Mouse (Mus musculus) MEL (cell line): ENCODE results near the gene Limch1. TPM values are rescaled to one million over a fixed set of nuclear protein-coding genes. Genes with fewer than 3 reads are reported as not detected.

Experiments used
- DNase-seq: peaks from one replicate; pipeline ENCODE4 v3.0.0; 2011; ENCODE audit warnings: low read depth, low spot score
- H3K27ac ChIP-seq: 2 replicates; pipeline ENCODE4 v1.5.1; 2012; ENCODE audit warnings: low read depth, mild to moderate bottlenecking, control low read depth, low read length, moderate library complexity; ENCODE audit not compliant: control insufficient read depth
- H3K27me3 ChIP-seq, 2 experiments: fragments of 150-350 bp in 1 of 2; sonication (generic) in 1 of 2; 2 replicates each; pipeline ENCODE4 v1.6.1; 2012; ENCODE audit warnings: low read length in 2 of 2, mild to moderate bottlenecking in 2 of 2, improper control_type of control experiment in 1 of 2, moderate library complexity in 1 of 2; ENCODE audit not compliant: insufficient read depth in 2 of 2, control insufficient read depth in 1 of 2
- H3K36me3 ChIP-seq, 2 experiments: 2 replicates each; pipeline ENCODE4 v1.6.1; 2012 to 2014; ENCODE audit warnings: low read length in 2 of 2, improper control_type of control experiment in 1 of 2, inconsistent platforms in 1 of 2, mild to moderate bottlenecking in 1 of 2; ENCODE audit not compliant: insufficient read depth in 2 of 2, control insufficient read depth in 1 of 2
- H3K4me1 ChIP-seq, 2 experiments: fragments of 150-350 bp in 1 of 2; sonication (generic) in 1 of 2; 2 replicates each; pipeline ENCODE4 v1.6.1; 2012; ENCODE audit warnings: low read length in 2 of 2, improper control_type of control experiment in 1 of 2, mild to moderate bottlenecking in 1 of 2; ENCODE audit not compliant: insufficient read depth in 2 of 2, control insufficient read depth in 1 of 2
- H3K4me3 ChIP-seq, 2 experiments: fragments of 150-350 bp in 1 of 2; sonication (generic) in 1 of 2; 2 replicates each; pipeline ENCODE4 v1.5.1; 2012; ENCODE audit warnings: low read depth in 2 of 2, low read length in 2 of 2, mild to moderate bottlenecking in 2 of 2, moderate library complexity in 2 of 2, control low read depth in 1 of 2, improper control_type of control experiment in 1 of 2; ENCODE audit not compliant: control insufficient read depth in 1 of 2, insufficient read depth in 1 of 2
- H3K79me2 ChIP-seq: 2 replicates; pipeline ENCODE4 v1.6.1; 2012; ENCODE audit warnings: mild to moderate bottlenecking, low read length, moderate library complexity; ENCODE audit not compliant: control insufficient read depth, poor library complexity, insufficient read depth
- H3K9ac ChIP-seq: 2 replicates; pipeline ENCODE4 v1.6.1; 2012; ENCODE audit warnings: low read depth, mild to moderate bottlenecking, control low read depth, low read length, moderate library complexity; ENCODE audit not compliant: control insufficient read depth, poor library complexity, severe bottlenecking
- H3K9me3 ChIP-seq: fragments of 150-350 bp; sonication (generic); replicated peaks from 2 replicates; pipeline ENCODE4 v1.6.1; 2012; ENCODE audit warnings: mild to moderate bottlenecking, low read length, improper control_type of control experiment, moderate library complexity; ENCODE audit not compliant: insufficient read depth
- BHLHE40 ChIP-seq: IDR thresholded peaks from 2 replicates; pipeline ENCODE4 v1.6.1; 2012; ENCODE audit warnings: low read depth, mild to moderate bottlenecking, inconsistent platforms, low read length, improper control_type of control experiment, borderline replicate concordance
- CHD2 ChIP-seq: IDR thresholded peaks from 2 replicates; pipeline ENCODE4 v1.6.1; 2011; ENCODE audit warnings: low read length, improper control_type of control experiment
- EP300 ChIP-seq, 2 experiments: IDR thresholded peaks; 2 replicates each; pipeline ENCODE4 v1.6.1; 2011; ENCODE audit warnings: improper control_type of control experiment in 2 of 2, low read length in 2 of 2, low read depth in 1 of 2, mild to moderate bottlenecking in 1 of 2
- ETS1 ChIP-seq: IDR thresholded peaks from 2 replicates; pipeline ENCODE4 v1.6.1; 2012; ENCODE audit warnings: low read depth, mild to moderate bottlenecking, inconsistent platforms, low read length, improper control_type of control experiment, moderate library complexity
- GABPA ChIP-seq: IDR thresholded peaks from 2 replicates; pipeline ENCODE4 v1.6.1; 2012; ENCODE audit warnings: low read depth, mild to moderate bottlenecking, inconsistent platforms, low read length, improper control_type of control experiment, moderate library complexity
- GATA1 ChIP-seq: IDR thresholded peaks from 2 replicates; pipeline ENCODE4 v1.6.1; 2011; ENCODE audit warnings: low read depth, low read length, improper control_type of control experiment
- MAX ChIP-seq: IDR thresholded peaks from 2 replicates; pipeline ENCODE4 v1.6.1; 2011; ENCODE audit warnings: low read length, improper control_type of control experiment
- MEF2A ChIP-seq: IDR thresholded peaks from 2 replicates; pipeline ENCODE4 v1.6.1; 2014; ENCODE audit warnings: low read depth, mild to moderate bottlenecking, inconsistent platforms, low read length, improper control_type of control experiment; ENCODE audit not compliant: poor library complexity, insufficient replicate concordance, severe bottlenecking; ENCODE audit errors: extremely low read depth
- MXI1 ChIP-seq: IDR thresholded peaks from 2 replicates; pipeline ENCODE4 v1.6.1; 2011; ENCODE audit warnings: mild to moderate bottlenecking, low read depth, low read length, improper control_type of control experiment
- MYB ChIP-seq: IDR thresholded peaks from 2 replicates; pipeline ENCODE4 v1.6.1; 2011; ENCODE audit warnings: mild to moderate bottlenecking, low read depth, low read length, improper control_type of control experiment
- MYC ChIP-seq: IDR thresholded peaks from 2 replicates; pipeline ENCODE4 v1.6.1; 2011; ENCODE audit warnings: low read depth, mild to moderate bottlenecking, low read length, improper control_type of control experiment, moderate library complexity
- NELFE ChIP-seq: IDR thresholded peaks from 2 replicates; pipeline ENCODE4 v1.6.1; 2011; ENCODE audit warnings: low read depth, low read length, improper control_type of control experiment
- NRF1 ChIP-seq: IDR thresholded peaks from 2 replicates; pipeline ENCODE4 v1.6.1; 2014; ENCODE audit warnings: low read depth, mild to moderate bottlenecking, inconsistent platforms, low read length, improper control_type of control experiment, moderate library complexity; ENCODE audit not compliant: poor library complexity, insufficient read depth, severe bottlenecking
- POLR2AphosphoS2 ChIP-seq: IDR thresholded peaks from 2 replicates; pipeline ENCODE4 v1.6.1; 2011; ENCODE audit warnings: low read length, improper control_type of control experiment
- RAD21 ChIP-seq: IDR thresholded peaks from 2 replicates; pipeline ENCODE4 v1.6.1; 2011; ENCODE audit warnings: mild to moderate bottlenecking, low read depth, low read length, improper control_type of control experiment
- RCOR1 ChIP-seq: IDR thresholded peaks from 2 replicates; pipeline ENCODE4 v1.6.1; 2012; ENCODE audit warnings: low read depth, mild to moderate bottlenecking, inconsistent platforms, low read length, improper control_type of control experiment
- SIN3A ChIP-seq: IDR thresholded peaks from 2 replicates; pipeline ENCODE4 v1.6.1; 2012; ENCODE audit warnings: low read length, improper control_type of control experiment, inconsistent platforms
- SMC3 ChIP-seq: IDR thresholded peaks from 2 replicates; pipeline ENCODE4 v1.6.1; 2011; ENCODE audit warnings: low read depth, low read length, improper control_type of control experiment
- TAL1 ChIP-seq: IDR thresholded peaks from 2 replicates; pipeline ENCODE4 v1.6.1; 2012; ENCODE audit warnings: mild to moderate bottlenecking, inconsistent platforms, low read length, moderate library complexity, mixed read lengths
- TBP ChIP-seq: IDR thresholded peaks from 2 replicates; pipeline ENCODE4 v1.8.0; 2011; ENCODE audit warnings: low read depth, low read length, improper control_type of control experiment
- TCF12 ChIP-seq: IDR thresholded peaks from 2 replicates; pipeline ENCODE4 v1.6.1; 2014; ENCODE audit warnings: low read depth, mild to moderate bottlenecking, inconsistent platforms, low read length, improper control_type of control experiment, moderate library complexity
- ZC3H11A ChIP-seq: IDR thresholded peaks from 2 replicates; pipeline ENCODE4 v1.6.1; 2012; ENCODE audit warnings: low read depth, mild to moderate bottlenecking, inconsistent platforms, low read length, improper control_type of control experiment
- ZKSCAN1 ChIP-seq: IDR thresholded peaks from 2 replicates; pipeline ENCODE4 v1.6.1; 2012; ENCODE audit warnings: low read depth, mild to moderate bottlenecking, inconsistent platforms, low read length, improper control_type of control experiment, moderate library complexity
- ZMIZ1 ChIP-seq: IDR thresholded peaks from 2 replicates; pipeline ENCODE4 v1.6.1; 2012; ENCODE audit warnings: low read depth, mild to moderate bottlenecking, inconsistent platforms, low read length, improper control_type of control experiment, moderate library complexity
- polyA plus RNA-seq, 2 experiments: library from polyadenylated mRNA; stranded (reverse) in 1 of 2; unstranded in 1 of 2; fragments of >175 nt in 1 of 2; fragments of >200 nt in 1 of 2; gene quantifications; 2 replicates each; pipeline versions ENCODE4 v1.2.1 to v1.2.4; 2012; ENCODE audit warnings: low replicate concordance in 2 of 2, low read depth in 1 of 2; ENCODE audit not compliant: insufficient read length in 2 of 2, insufficient read depth in 1 of 2, missing spikeins in 1 of 2
- total RNA-seq: library from RNA; depleted of rRNA; stranded (reverse); fragments of 300-350 nt; gene quantifications from 2 replicates; pipeline ENCODE4 v1.2.3, GENCODE M21; 2012

Limch1 gene
- total and polyA plus RNA-seq, 3 experiments, result not detected

GRCm38 (mm10) chr5:66953971-66954644 lies 208.5 kb downstream of the Limch1 start:
- H3K27me3 ChIP-seq, result no peaks in the 10 kb centered on the region
- DNase-seq, result no peak
- no peaks in the 10 kb centered on the region for H3K4me1 ChIP-seq
- H3K27ac ChIP-seq, result no peak overlapping the region
- no peaks in the 10 kb centered on the region for H3K79me2 ChIP-seq
- no peak for TF ChIP-seq MXI1
- no peak for TF ChIP-seq MYC
- no peak for TF ChIP-seq TBP
- TF ChIP-seq CHD2, result no peak
- TF ChIP-seq EP300 (IDR thresholded peaks at IDR 0.05; ENCODE audit: low read depth in 1 of 2, low read length in 2 of 2), result no peak
- TF ChIP-seq BHLHE40, result no peak
- no peak for TF ChIP-seq ETS1
- TF ChIP-seq TCF12, result no peak
- TF ChIP-seq GABPA, result no peak
- H3K9ac ChIP-seq, result no peak overlapping the region
- no peaks in the 10 kb centered on the region for H3K9me3 ChIP-seq
- H3K4me3 ChIP-seq, result no peak overlapping the region
- no peaks in the 10 kb centered on the region for H3K36me3 ChIP-seq

- H3K4me1 ChIP-seq, result no peaks in the 10 kb centered on the region
- no peak overlapping the region for H3K27ac ChIP-seq
- no peaks in the 10 kb centered on the region for H3K36me3 ChIP-seq
- no peak overlapping the region for H3K9ac ChIP-seq
- no peak for TF ChIP-seq ZMIZ1
- no peak for DNase-seq
- no peaks in the 10 kb centered on the region for H3K27me3 ChIP-seq
- no peaks in the 10 kb centered on the region for H3K79me2 ChIP-seq
- H3K4me3 ChIP-seq, result no peak overlapping the region
- H3K9me3 ChIP-seq, result no peaks in the 10 kb centered on the region
Measured at GRCm38 (mm10) chr5:66955245-66955644, 209.6 kb downstream of the Limch1 start.

- Histone ChIP-seq H3K79me2 (no peaks in the 10 kb centered on the region), H3K9me3 (no peaks in the 10 kb centered on the region)
- TF ChIP-seq BHLHE40 (no peak), TAL1 (no peak), POLR2AphosphoS2 (no peak), MEF2A (no peak), GATA1 (no peak), SMC3 (no peak), TBP (no peak), ZC3H11A (no peak), GABPA (no peak), RAD21 (no peak), CHD2 (no peak), RCOR1 (no peak), ETS1 (no peak), MAX (no peak), ZKSCAN1 (no peak), NRF1 (no peak), MYC (no peak), MYB (no peak), NELFE (no peak), SIN3A (no peak)
- TF ChIP-seq, all 39 proteins: peak for 0
- no peak for DNase-seq
- Histone ChIP-seq H3K36me3 (no peaks in the 10 kb centered on the region), H3K27me3 (no peaks in the 10 kb centered on the region), H3K4me3 (no peak overlapping the region), H3K4me1 (no peaks in the 10 kb centered on the region), H3K27ac (no peak overlapping the region), H3K9ac (no peak overlapping the region)
Measured at GRCm38 (mm10) chr5:66957656-66958055, 212.0 kb downstream of the Limch1 start.
